Mouse (Mus musculus): ENCODE measurements around the gene Crlf2.

GRCm38 (mm10) chr5:109562829-109563228, 4.0 kb upstream of the Crlf2 start:
- no peak for TF ChIP-seq CTCF (IDR thresholded peaks at IDR 0.05; ENCODE audit: low read depth, low read length)
- no peak for TF ChIP-seq POLR2A (IDR thresholded peaks at IDR 0.05; ENCODE audit: extremely low read depth, insufficient read depth, low read length)
